8 mouse cellular contexts compared by ENCODE assay signal in genomic region chr1:133073327-133073856, GRCm38 (mm10). TPM values are rescaled to one million over a fixed set of nuclear protein-coding genes. Genes with fewer than 3 reads are reported as not detected.
DNase-seq lines count a peak whose midpoint lies in the region; ATAC-seq and TF ChIP-seq lines count a peak whose summit lies in the region.

No protein-coding gene starts in this region.

- no peak for ATAC-seq in midbrain, embryonic 13.5 days
- ATAC-seq in midbrain, embryonic 11.5 days (ENCODE audit: low FRiP score) = no peak
- peak; percentile 69 for ATAC-seq in liver, embryonic 14.5 days (ENCODE audit: insufficient read depth)

- H3K4me3 ChIP-seq in midbrain, embryonic 13.5 days (replicated peaks) = no peak overlapping the region
- no peak overlapping the region for H3K4me3 ChIP-seq in midbrain, embryonic 11.5 days (ENCODE audit: low read depth, low read length)
- no peak overlapping the region for H3K4me3 ChIP-seq in liver, embryonic 14.5 days (ENCODE audit: insufficient read depth in 1 of 2, low read depth in 2 of 2, low read length in 2 of 2)

- H3K4me2 ChIP-seq in midbrain, embryonic 13.5 days (replicated peaks) = no peak overlapping the region
- no peak overlapping the region for H3K4me2 ChIP-seq in midbrain, embryonic 11.5 days
- no peak overlapping the region for H3K4me2 ChIP-seq in liver, embryonic 14.5 days (ENCODE audit: low read depth)

- H3K36me3 ChIP-seq in midbrain, embryonic 13.5 days = peaks cover 67% of the 10 kb centered on the region
- peaks cover 18% of the 10 kb centered on the region for H3K36me3 ChIP-seq in midbrain, embryonic 11.5 days (ENCODE audit: control insufficient read depth, insufficient read depth, low read length)
- H3K36me3 ChIP-seq in liver, embryonic 14.5 days (replicated peaks; ENCODE audit: control insufficient read depth, insufficient read depth, low read depth) = no peaks in the 10 kb centered on the region

- H3K27me3 ChIP-seq in midbrain, embryonic 13.5 days = no peaks in the 10 kb centered on the region
- H3K27me3 ChIP-seq in midbrain, embryonic 11.5 days (ENCODE audit: control insufficient read depth, insufficient read depth, low read length) = no peaks in the 10 kb centered on the region
- H3K27me3 ChIP-seq in liver, embryonic 14.5 days (ENCODE audit: control insufficient read depth, insufficient read depth, low read length) = no peaks in the 10 kb centered on the region

- TF ChIP-seq EP300 in liver, embryonic 14.5 days (IDR thresholded peaks at IDR 0.05; ENCODE audit: low read depth) = no peak

- peaks cover 54% of the 10 kb centered on the region for H3K4me1 ChIP-seq in midbrain, embryonic 13.5 days (replicated peaks)
- peaks cover 18% of the 10 kb centered on the region for H3K4me1 ChIP-seq in midbrain, embryonic 11.5 days (ENCODE audit: control insufficient read depth, insufficient read depth, low read length)
- H3K4me1 ChIP-seq in liver, embryonic 14.5 days (replicated peaks; ENCODE audit: control insufficient read depth in 2 of 2, insufficient read depth in 2 of 2, low read length in 1 of 2) = peaks cover 0 to 30% of the 10 kb centered on the region in 2 experiments; a peak in 2 of 4 replicates

- DNase-seq in midbrain, embryonic 11.5 days (ENCODE audit: low spot score, missing footprints) = no peak
- DNase-seq in heart, postnatal 36 days = peak; percentile 49 to 55
- DNase-seq in liver, embryonic 14.5 days (ENCODE audit: low read depth in 3 of 3, low spot score in 3 of 3) = no peak
- DNase-seq in thymus, postnatal 0 days (ENCODE audit: low spot score) = peak; percentile 46
- DNase-seq in Muller cell, postnatal 12 days (ENCODE audit: inconsistent ontology term) = no peak
- DNase-seq in MN1 (ENCODE audit: low spot score) = no peak
- no peak for DNase-seq in left cerebral cortex, postnatal 14 days (ENCODE audit: low spot score in 2 of 2)

- intact Hi-C loops in heart, postnatal 36 days (cut with DNase I) = loop anchor here (1.0 kb wide), 1 partner anchor 27 kb away; no protein-coding TSS in a partner anchor
- intact Hi-C loops in left cerebral cortex, postnatal 14 days (cut with DNase I) = no loop called here

- 70% methylated on average over 9 of the region's 9 CpGs for WGBS in midbrain, embryonic 13.5 days
- WGBS in midbrain, embryonic 11.5 days = 56% methylated on average over 9 of the region's 9 CpGs
- 9% methylated on average over 9 of the region's 9 CpGs for WGBS in liver, embryonic 14.5 days (ENCODE audit: insufficient replicate concordance)

- H3K9ac ChIP-seq in midbrain, embryonic 13.5 days (replicated peaks) = peak overlapping the region; percentile 10; the same call in 1 of the 2 replicates
- no peak overlapping the region for H3K9ac ChIP-seq in midbrain, embryonic 11.5 days (ENCODE audit: low read length)
- no peak overlapping the region for H3K9ac ChIP-seq in liver, embryonic 14.5 days (replicated peaks)

- no peak overlapping the region; the same call in 1 of the 2 replicates for H3K27ac ChIP-seq in midbrain, embryonic 13.5 days
- no peak overlapping the region for H3K27ac ChIP-seq in midbrain, embryonic 11.5 days (ENCODE audit: low read depth, low read length)
- no peak overlapping the region for H3K27ac ChIP-seq in liver, embryonic 14.5 days

- H3K9me3 ChIP-seq in midbrain, embryonic 13.5 days = no peaks in the 10 kb centered on the region
- H3K9me3 ChIP-seq in midbrain, embryonic 11.5 days (ENCODE audit: control insufficient read depth, low read length) = no peaks in the 10 kb centered on the region
- no peaks in the 10 kb centered on the region for H3K9me3 ChIP-seq in liver, embryonic 14.5 days (ENCODE audit: control insufficient read depth, low read length)

- TF ChIP-seq CTCF in liver, embryonic 14.5 days (IDR thresholded peaks at IDR 0.05; ENCODE audit: low read depth) = no peak

RNA-seq across cellular contexts. Expression of gene Pik3c2b, which starts 27.9 kb away (rescaled TPM):
- polyA plus RNA-seq in midbrain, embryonic 13.5 days (2015; fragmentation: Nextera tagmentation; extraction: Ambion mirVana) = 14.6 and 17.0 TPM in 2 replicates
- 15.5 and 16.3 TPM in 2 replicates for polyA plus RNA-seq in midbrain, embryonic 11.5 days (2014; fragmentation: Nextera tagmentation; extraction: Ambion mirVana)
- total RNA-seq in heart, postnatal 36 days (2021) = 10 to 100 TPM; 17.9 to 20.4 TPM
- 0.76 and 0.83 TPM in 2 replicates for polyA plus RNA-seq in liver, embryonic 14.5 days (2012; rRNA removed)
- 0.48 and 0.75 TPM in 2 replicates for polyA plus RNA-seq in liver, embryonic 14.5 days (2014; fragmentation: Nextera tagmentation; extraction: Ambion mirVana)
- 2.1 and 2.6 TPM in 2 replicates for polyA plus RNA-seq in thymus, postnatal 0 days (2015; fragmentation: Nextera tagmentation; extraction: Ambion mirVana)
- total RNA-seq in left cerebral cortex, postnatal 14 days (2021) = 10 to 100 TPM; 17.2 to 18.8 TPM

RNA-seq across cellular contexts. Expression of gene Mdm4, which starts 43.0 kb away (rescaled TPM):
- 42.3 and 46.1 TPM in 2 replicates for polyA plus RNA-seq in midbrain, embryonic 13.5 days (2015; fragmentation: Nextera tagmentation; extraction: Ambion mirVana)
- 36.5 TPM in 2 replicates for polyA plus RNA-seq in midbrain, embryonic 11.5 days (2014; fragmentation: Nextera tagmentation; extraction: Ambion mirVana)
- 10 to 100 TPM; 25.3 to 29.9 TPM for total RNA-seq in heart, postnatal 36 days (2021)
- 21.6 and 25.9 TPM in 2 replicates for polyA plus RNA-seq in liver, embryonic 14.5 days (2012; rRNA removed)
- polyA plus RNA-seq in liver, embryonic 14.5 days (2014; fragmentation: Nextera tagmentation; extraction: Ambion mirVana) = 11.6 and 14.4 TPM in 2 replicates
- polyA plus RNA-seq in thymus, postnatal 0 days (2015; fragmentation: Nextera tagmentation; extraction: Ambion mirVana) = 32.9 and 36.9 TPM in 2 replicates
- 10 to 100 TPM; 79.1 to 80.6 TPM for total RNA-seq in left cerebral cortex, postnatal 14 days (2021)

RNA-seq across cellular contexts. Expression of gene Ppp1r15b, which starts 57.6 kb away (rescaled TPM):
- 33.2 and 34.3 TPM in 2 replicates for polyA plus RNA-seq in midbrain, embryonic 13.5 days (2015; fragmentation: Nextera tagmentation; extraction: Ambion mirVana)
- 49.5 and 53.0 TPM in 2 replicates for polyA plus RNA-seq in midbrain, embryonic 11.5 days (2014; fragmentation: Nextera tagmentation; extraction: Ambion mirVana)
- 10 to 100 TPM; 24.1 to 26.0 TPM for total RNA-seq in heart, postnatal 36 days (2021)
- 21.3 and 26.9 TPM in 2 replicates for polyA plus RNA-seq in liver, embryonic 14.5 days (2012; rRNA removed)
- 33.4 and 40.5 TPM in 2 replicates for polyA plus RNA-seq in liver, embryonic 14.5 days (2014; fragmentation: Nextera tagmentation; extraction: Ambion mirVana)
- 32.4 and 34.2 TPM in 2 replicates for polyA plus RNA-seq in thymus, postnatal 0 days (2015; fragmentation: Nextera tagmentation; extraction: Ambion mirVana)
- 10 to 100 TPM; 45.5 to 46.8 TPM for total RNA-seq in left cerebral cortex, postnatal 14 days (2021)

Comparison
In these comparisons a context has a peak if more than half of its experiments do, and no peak if none do; other contexts are left out.
1. DNase-seq: peak in heart, postnatal 36 days (2 of 2) and thymus, postnatal 0 days (single experiment); none in midbrain, embryonic 11.5 days (single experiment), liver, embryonic 14.5 days (0 of 3), Muller cell, postnatal 12 days (single experiment), MN1 (single experiment) and left cerebral cortex, postnatal 14 days (0 of 2).